Mouse (Mus musculus): ENCODE data around the gene Dgat2l6.

DNA sequence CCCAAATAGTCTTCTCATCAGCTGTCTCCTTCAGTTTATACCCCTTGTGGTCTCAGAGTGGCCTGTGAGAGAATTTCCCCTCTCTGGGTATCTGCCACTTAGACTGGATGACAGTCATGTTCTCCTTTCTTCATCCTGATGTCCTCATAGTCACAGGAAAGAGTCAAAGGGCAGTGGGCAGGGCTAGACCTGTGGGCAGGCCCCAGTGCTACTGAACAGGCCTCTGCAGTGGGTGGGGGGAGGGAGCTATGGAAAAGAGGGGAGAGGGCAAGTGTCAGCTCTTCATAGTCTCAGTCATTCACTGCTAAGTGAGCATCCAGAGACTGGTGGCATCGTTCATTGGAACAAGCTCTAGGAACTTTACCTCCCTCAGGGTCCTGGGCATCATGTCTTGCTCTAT lies 47.3 kb downstream of the Dgat2l6 start, which contains the start of gene Awat1:
- TF ChIP-seq CTCF (IDR thresholded peaks at IDR 0.05; ENCODE audit: extremely low read depth, insufficient read depth, insufficient read length, insufficient replicate concordance) (no peak), POLR2A (IDR thresholded peaks at IDR 0.05; ENCODE audit: low read depth, low read length) (no peak)

All from spleen, adult 2 months (tissue).